Comparison of ENCODE assay signal across 10 mouse cellular contexts in the genomic region with DNA sequence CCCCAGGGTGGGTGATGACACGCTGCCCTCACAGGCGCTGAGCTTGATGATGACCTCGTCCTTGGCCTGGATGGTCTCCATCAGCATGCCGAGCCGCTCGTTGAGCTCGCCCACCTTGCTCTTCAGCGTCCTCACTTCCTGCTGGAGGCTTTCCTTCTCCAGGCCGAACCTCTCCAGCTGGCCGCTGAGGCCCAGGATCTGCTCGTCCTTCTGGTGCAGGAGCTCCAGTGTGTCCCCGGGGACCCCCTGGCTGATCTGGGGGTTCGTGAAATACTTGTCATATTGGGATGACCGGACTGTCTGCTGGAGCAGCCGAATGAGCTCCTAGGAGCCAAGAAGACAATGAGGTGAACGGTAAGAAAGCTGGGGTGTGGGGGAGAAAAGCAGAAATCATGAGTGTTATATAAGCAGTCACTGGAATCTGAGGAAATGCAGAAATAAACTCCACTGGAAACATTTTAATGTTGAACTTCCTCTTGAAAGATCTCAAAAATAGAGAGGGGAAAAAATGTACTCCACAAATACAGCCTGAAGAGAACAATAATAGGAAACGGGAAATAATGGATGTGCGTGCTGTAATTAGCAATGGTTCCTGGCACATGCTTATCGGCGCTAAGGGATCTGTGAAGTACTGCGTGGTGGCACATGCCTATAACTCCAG. TPM values are rescaled to one million over a fixed set of nuclear protein-coding genes. Genes with fewer than 3 reads are reported as not detected.
DNase-seq lines count a peak whose midpoint lies in the region; ATAC-seq and TF ChIP-seq lines count a peak whose summit lies in the region.
"Had no signal": no experiment of that assay in that cellular context is flagged by ENCODE, and none has a peak within 500 bp of the region (broad histone marks: within the 10 kb centered on the region; RNA-seq: fewer than 3 reads in every experiment).

No protein-coding gene starts in this region.

- peak overlapping the region; percentile 73 for H3K27ac ChIP-seq in liver, adult 2 months (replicated peaks; ENCODE audit: insufficient read depth, low read depth, low read length)
- peak overlapping the region; percentile 43 for H3K27ac ChIP-seq in heart, embryonic 15.5 days
- H3K27ac ChIP-seq: limb, embryonic 13.5 days had no signal

- peaks cover 44% of the 10 kb centered on the region for H3K36me3 ChIP-seq in liver, adult 2 months (ENCODE audit: control insufficient read depth, insufficient read depth, low read length)
- peaks cover 5% of the 10 kb centered on the region; the same call in 1 of the 2 replicates for H3K36me3 ChIP-seq in heart, embryonic 15.5 days

- 84% methylated on average over 21 of the region's 21 CpGs for WGBS in liver, adult 2 months
- 56% methylated on average over 21 of the region's 21 CpGs for WGBS in heart, embryonic 15.5 days

- peak; percentile 40 for DNase-seq in liver, adult 2 months (ENCODE audit: extremely low read depth, low read depth, low spot score)
- DNase-seq in liver: no peak
- peak; percentile 28 to 36 for DNase-seq in left cerebral cortex, adult 8-10 months (ENCODE audit: low spot score in 2 of 2)
- DNase-seq in skeletal muscle tissue, adult 2 months (ENCODE audit: low read depth, low spot score): peak; percentile 29
- no peak for DNase-seq in retina, postnatal 1 day
- no peak for DNase-seq in gastrocnemius, postnatal 10 days

- TF ChIP-seq POLR2A in liver, adult 2 months (IDR thresholded peaks at IDR 0.05; ENCODE audit: extremely low read depth, insufficient read depth, low read length): no peak

- H3K27me3 ChIP-seq in liver, adult 2 months (ENCODE audit: control insufficient read depth, insufficient read depth, low read length): no peaks in the 10 kb centered on the region
- H3K27me3 ChIP-seq in heart, embryonic 15.5 days: no peaks in the 10 kb centered on the region
- H3K27me3 ChIP-seq: limb, embryonic 13.5 days had no signal

- H3K4me1 ChIP-seq in liver, adult 2 months (ENCODE audit: control insufficient read depth, insufficient read depth, low read length): no peaks in the 10 kb centered on the region
- H3K4me1 ChIP-seq in heart, embryonic 15.5 days (replicated peaks): peaks cover 17% of the 10 kb centered on the region
- H3K4me1 ChIP-seq: limb, embryonic 13.5 days had no signal

- peak overlapping the region; percentile 53 for H3K4me3 ChIP-seq in liver, adult 2 months (ENCODE audit: insufficient read depth, low read depth, low read length)
- H3K4me3 ChIP-seq in heart, embryonic 15.5 days: no peak overlapping the region
- H3K4me3 ChIP-seq: erythroblast, embryonic 14.5 days; limb, embryonic 13.5 days had no signal

- peaks cover 4% of the 10 kb centered on the region; the same call in 1 of the 2 replicates for H3K79me2 ChIP-seq in liver, adult 2 months (ENCODE audit: control insufficient read depth, insufficient read depth, low read length)

- H3K9ac ChIP-seq in liver, adult 2 months (ENCODE audit: low read depth, low read length): peak overlapping the region; percentile 57
- H3K9ac ChIP-seq in heart, embryonic 15.5 days: no peak overlapping the region
- H3K9ac ChIP-seq: limb, embryonic 13.5 days had no signal

- no peak for ATAC-seq in heart, embryonic 15.5 days (replicated peaks; ENCODE audit: insufficient number of reproducible peaks, insufficient read depth, low FRiP score, low read depth)
- ATAC-seq in monocyte, adult 5-6 weeks (replicated peaks; ENCODE audit: insufficient number of reproducible peaks, low FRiP score, low TSS enrichment, poor library complexity, severe bottlenecking): no peak

- H3K9me3 ChIP-seq in heart, embryonic 15.5 days (replicated peaks): no peaks in the 10 kb centered on the region
- H3K9me3 ChIP-seq: limb, embryonic 13.5 days had no signal

- H3K4me2 ChIP-seq in heart, embryonic 15.5 days: peak overlapping the region; percentile 22
- H3K4me2 ChIP-seq: limb, embryonic 13.5 days had no signal

- no peak for TF ChIP-seq CTCF in liver, adult 2 months (IDR thresholded peaks at IDR 0.05; ENCODE audit: low read depth, low read length)

RNA-seq across cellular contexts. Expression of a gene that starts 44.4 kb away (rescaled TPM):
- 14.1 and 22.1 TPM in 2 replicates for total RNA-seq in liver, adult 2 months (2014; rRNA removed)
- polyA plus RNA-seq in liver, adult 2 months (2012; rRNA removed): 12.7 and 16.9 TPM in 2 replicates
- polyA plus RNA-seq in heart, embryonic 15.5 days (2015; fragmentation: Nextera tagmentation; extraction: Ambion mirVana): 5.4 and 9.7 TPM in 2 replicates
- total RNA-seq in left cerebral cortex, adult 8-10 months (2022): 10 to 100 TPM; 14.6 to 15.6 (median 15.3) TPM
- 51.8 to 93.0 TPM (median 58.5 TPM) in 3 replicates for total RNA-seq in monocyte, adult 5-6 weeks (2017)
- 10 to 100 TPM; 22.2 to 23.3 TPM for total RNA-seq in gastrocnemius, postnatal 10 days (2021)

Comparison
In these comparisons a context has a peak if more than half of its experiments do, and no peak if none do; other contexts are left out.
1. DNase-seq: peak in liver, adult 2 months (single experiment), left cerebral cortex, adult 8-10 months (2 of 2) and skeletal muscle tissue, adult 2 months (single experiment); none in liver (single experiment), retina, postnatal 1 day (single experiment) and gastrocnemius, postnatal 10 days (single experiment).